Mouse (Mus musculus) large intestine, adult 2 months (tissue): ENCODE results near the gene Wdr91. TPM values are rescaled to one million over a fixed set of nuclear protein-coding genes. Genes with fewer than 3 reads are reported as not detected.

Experiments used
- DNase-seq: peaks from one replicate; pipeline ENCODE4 v3.0.0-alpha.2; 2012; ENCODE audit warnings: low read depth, low spot score
- WGBS: fragments of 180-500 bp; shearing (Covaris S2); methylation state at CpG from one replicate; pipeline ENCODE4 v1.1.7; 2018; 5-methylcytosine and 5-hydroxymethylcytosine counted together
- polyA plus RNA-seq: library from polyadenylated mRNA; depleted of rRNA; stranded (reverse); fragments of >200 nt; gene quantifications from 2 replicates; pipeline ENCODE4 v1.2.3, GENCODE M21; 2012; rRNA removed

Gene Wdr91
- polyA plus RNA-seq, result 5.1 and 6.3 TPM in 2 replicates

GRCm38 (mm10) chr6:34910371-34911219 lies at the start of gene Wdr91:
Gene Wdr91 (minus strand): TSS chr6:34910876.
- DNase-seq, result peak; percentile 58
- 1% methylated on average over 64 of the region's 64 CpGs for WGBS

GRCm38 (mm10) chr6:34959131-34959530 lies 48.5 kb upstream of the Wdr91 start:
- no peak for DNase-seq
- WGBS, result 94% methylated on average over 7 of the region's 7 CpGs

DNA sequence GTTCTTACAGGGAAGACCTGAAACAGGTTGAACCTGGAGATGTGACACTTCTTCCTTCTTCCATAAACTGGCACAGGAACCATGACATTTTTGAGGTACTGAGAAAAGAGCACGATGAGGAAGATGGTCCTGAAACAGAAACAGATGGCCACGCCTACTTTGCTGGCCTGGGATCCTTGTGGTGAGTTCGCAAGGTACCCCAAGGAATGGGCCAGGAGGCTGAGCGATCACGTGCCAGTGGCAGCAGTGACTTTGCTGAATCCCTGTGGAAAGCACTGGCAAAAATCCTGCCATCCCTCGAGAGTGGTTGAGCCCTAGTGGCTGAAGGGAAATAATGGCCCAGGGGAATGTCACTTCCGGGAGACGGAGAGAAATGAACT lies 45.2 kb upstream of the Wdr91 start:
- WGBS, result 48% methylated on average over 8 of the region's 8 CpGs
- DNase-seq, result no peak

DNA sequence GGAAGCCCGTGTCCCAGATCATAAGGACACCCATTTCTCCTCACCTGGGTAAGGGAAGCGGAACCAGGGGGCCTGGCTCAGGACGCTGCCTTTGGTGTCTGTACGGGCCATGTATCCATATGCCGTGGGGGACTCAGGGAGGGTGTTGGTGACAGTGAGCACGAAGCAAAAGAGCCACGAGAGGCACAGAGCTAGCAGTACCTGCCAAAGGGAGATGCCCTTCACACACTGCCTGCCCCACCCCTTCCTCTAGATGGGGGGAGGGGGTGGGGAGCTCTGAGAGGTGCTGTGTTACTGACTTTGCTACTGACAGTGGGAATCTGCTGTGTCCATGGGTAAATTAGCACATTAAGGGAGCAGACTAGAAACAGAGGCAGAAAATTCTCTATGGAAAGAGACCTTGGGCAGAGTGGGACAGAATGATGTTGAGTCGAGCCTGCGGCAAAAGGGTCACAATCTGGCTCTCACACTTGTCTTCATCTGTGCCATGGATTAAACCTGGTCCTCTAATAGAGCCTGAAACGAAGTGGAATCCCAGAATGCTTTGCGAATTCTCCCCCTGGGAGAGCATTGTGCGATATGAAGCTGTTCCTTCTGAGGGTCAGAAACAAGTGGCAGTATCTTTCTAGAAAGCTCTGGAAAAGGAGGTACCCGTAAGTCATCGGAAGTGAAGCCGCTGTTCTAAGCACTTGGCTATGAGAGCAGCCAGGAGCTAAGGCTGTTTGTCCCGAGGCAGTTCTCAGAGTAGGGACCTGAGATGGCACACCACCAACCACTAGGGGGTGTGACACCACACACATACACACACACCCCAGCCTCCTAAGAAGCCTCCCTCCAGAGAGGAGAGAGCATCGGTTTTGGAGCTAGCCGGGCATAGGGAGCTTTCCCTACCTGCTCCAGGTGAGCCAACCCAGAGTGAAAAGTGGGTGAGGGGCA lies 44.5 kb upstream of the Wdr91 start:
- no peak for DNase-seq
- 57% methylated on average over 18 of the region's 18 CpGs for WGBS

DNA sequence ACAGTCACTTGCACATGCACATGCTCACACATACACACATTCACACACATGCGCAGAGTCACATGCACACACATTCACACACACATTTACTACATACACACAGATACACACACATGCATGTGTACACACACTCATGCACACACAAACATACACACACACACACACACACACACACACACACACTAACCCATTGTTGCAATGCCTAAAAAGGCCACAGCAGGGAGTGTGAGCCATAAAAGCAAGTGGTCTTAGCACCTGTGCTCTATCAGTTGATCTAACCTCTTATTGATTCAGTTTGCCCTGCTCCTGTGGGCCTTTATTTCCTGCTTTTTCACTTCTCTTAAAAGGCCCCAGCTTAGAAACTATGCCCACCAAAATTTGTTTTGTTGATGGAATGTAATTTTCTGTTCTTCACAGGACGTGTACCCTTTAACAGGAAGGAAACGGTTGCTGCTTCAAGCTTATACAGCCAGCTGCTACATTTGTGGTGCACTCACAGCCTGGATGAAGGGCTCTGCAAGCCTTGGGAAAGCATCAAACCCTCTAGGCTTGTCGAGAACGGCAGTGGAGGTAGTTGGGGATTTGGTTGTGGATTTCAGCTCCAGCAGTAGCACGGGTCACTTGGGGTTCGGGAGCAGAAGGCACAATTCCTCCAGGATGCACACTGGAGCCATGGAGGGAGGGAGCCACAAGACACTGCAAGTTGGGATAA lies 41.4 kb upstream of the Wdr91 start:
- DNase-seq, result no peak
- 70% methylated on average over 7 of the region's 7 CpGs for WGBS

- WGBS, result 86% methylated on average over 7 of the region's 7 CpGs
- no peak for DNase-seq
Observed at GRCm38 (mm10) chr6:34951518-34951917, 40.8 kb upstream of the Wdr91 start.

GRCm38 (mm10) chr6:34948461-34948860 lies 37.8 kb upstream of the Wdr91 start:
- no peak for DNase-seq
- WGBS, result 56% methylated on average over 11 of the region's 11 CpGs

DNA sequence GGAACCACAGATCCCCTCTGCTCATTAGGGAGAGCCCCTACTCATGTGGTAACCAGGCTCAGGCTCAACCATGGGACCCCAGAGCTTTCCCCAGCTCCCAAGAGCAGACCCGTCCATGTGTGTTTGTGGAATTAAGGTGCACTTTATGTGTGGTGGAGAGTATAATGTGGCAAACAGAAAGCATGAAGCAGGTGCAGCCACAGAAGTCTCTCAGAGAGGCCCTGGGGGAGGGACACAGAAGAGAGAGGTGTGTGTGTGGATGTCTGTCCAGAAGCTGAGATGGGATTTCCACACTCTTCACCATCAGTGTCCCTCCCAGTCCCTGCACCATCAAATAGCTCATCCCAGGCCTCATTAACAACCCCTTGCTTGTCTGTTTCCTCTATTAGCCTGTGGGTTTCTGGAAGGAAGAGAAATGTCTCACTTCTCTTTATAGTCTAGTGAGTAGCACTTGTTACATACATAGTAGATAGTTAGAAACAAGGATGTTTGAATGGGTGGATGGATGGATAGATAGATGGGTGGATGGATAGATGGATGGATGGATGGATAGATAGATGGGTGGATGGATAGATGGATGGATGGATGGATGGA lies 35.9 kb upstream of the Wdr91 start:
- 78% methylated on average over 1 of the region's 1 CpGs for WGBS
- no peak for DNase-seq

DNA sequence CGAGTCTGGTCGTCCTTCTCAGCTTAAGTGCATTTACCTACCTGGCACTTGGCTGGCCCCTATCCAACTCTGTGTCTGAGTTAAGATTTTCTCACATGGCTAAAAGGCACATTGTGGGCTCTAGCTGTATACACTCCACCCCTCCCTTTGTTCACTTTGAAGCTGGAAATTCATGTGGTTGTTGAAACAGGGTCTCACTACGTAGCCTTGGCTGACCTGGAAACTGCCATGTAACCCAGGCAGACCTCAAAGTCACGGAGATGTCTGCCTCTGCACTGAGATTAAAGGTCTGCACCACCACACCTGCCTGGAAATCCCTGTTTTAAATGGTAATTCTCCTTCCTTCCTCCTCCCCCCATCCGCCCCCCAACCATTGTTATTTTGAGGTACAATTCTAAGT lies 32.8 kb upstream of the Wdr91 start:
- 54% methylated on average over 5 of the region's 5 CpGs for WGBS
- DNase-seq, result no peak

GRCm38 (mm10) chr6:34942446-34942845 lies 31.8 kb upstream of the Wdr91 start:
- 75% methylated on average over 9 of the region's 9 CpGs for WGBS
- no peak for DNase-seq

- 75% methylated on average over 2 of the region's 2 CpGs for WGBS
- DNase-seq, result no peak
Observed at GRCm38 (mm10) chr6:34941496-34941895, 30.8 kb upstream of the Wdr91 start.

- 92% methylated on average over 8 of the region's 8 CpGs for WGBS
- no peak for DNase-seq
Observed at GRCm38 (mm10) chr6:34939451-34939850, 28.8 kb upstream of the Wdr91 start.

DNA sequence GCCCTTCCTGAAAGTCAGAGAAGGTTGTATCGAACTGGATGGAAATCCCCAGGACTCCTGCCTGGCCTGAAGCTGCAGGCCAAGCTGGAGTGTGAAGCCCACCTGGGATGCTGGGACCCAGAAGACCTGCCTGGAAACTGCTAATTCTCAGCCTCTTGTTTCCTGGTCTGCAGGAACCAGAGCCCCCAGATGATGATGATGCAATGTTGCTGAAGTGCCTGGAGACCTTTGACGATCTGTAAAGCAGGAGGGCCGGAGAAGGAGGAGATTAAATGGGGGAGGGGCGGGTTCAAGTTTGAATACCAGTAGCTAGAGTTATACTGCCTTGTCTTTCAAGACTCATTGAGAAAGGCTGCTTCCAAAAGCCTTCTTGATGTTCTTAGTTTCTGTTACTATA lies 28.3 kb upstream of the Wdr91 start:
- WGBS, result 49% methylated on average over 4 of the region's 4 CpGs
- DNase-seq, result no peak

DNA sequence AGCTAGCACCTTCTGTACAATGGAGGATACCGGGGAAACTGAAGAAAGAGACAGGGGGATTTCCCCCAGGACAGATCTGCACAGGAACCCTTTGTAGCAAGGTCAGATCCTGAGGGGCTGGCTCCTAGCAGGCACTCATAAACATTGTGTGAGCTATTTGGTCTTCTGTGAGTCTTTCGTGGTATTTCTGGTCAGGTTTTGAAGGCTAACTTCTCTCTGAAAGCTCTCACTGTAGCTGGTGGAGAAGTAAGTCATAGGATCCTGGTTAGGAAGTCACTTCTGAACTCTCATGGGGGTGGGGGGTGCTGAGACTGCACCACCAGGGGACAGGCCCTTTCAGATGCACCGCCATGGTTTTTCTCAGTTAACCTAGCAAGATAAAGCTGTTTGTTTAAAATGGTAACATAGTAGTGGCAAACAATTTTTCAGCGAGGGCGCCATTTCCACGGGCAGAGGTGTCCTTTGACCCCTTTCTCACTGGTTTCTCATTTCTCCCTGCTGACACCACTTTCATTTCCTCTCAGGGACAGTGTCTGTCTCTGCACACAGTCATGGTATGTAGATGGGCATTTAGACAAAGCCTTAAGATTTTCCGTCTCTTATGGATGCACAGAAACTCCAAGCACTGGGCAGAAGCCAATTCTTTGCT lies 27.7 kb upstream of the Wdr91 start:
- WGBS, result 51% methylated on average over 7 of the region's 7 CpGs
- no peak for DNase-seq

GRCm38 (mm10) chr6:34936743-34937142 lies 26.1 kb upstream of the Wdr91 start:
- 75% methylated on average over 5 of the region's 5 CpGs for WGBS
- DNase-seq, result no peak

DNA sequence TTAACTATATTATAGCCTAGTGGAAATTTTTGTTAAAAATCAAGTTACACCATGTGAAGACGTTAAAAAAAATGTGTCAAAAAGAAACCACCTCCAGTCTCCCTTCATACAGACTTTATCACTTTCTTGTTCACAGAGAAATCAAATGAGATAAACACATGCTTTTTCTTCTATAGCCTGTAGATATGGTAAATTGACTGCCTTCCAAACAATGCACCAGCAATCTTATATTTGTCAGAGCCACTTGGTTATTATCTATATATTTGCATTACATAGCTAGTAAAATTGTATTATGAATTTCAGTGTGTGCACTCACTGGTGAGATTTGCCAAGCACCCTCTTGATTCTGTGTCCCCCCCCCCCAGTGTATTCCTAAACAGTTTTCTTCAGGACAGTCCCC lies 22.0 kb upstream of the Wdr91 start:
- no peak for DNase-seq
- 88% methylated on average over 1 of the region's 1 CpGs for WGBS

GRCm38 (mm10) chr6:34927594-34927993 lies 16.9 kb upstream of the Wdr91 start:
- no peak for DNase-seq
- 93% methylated on average over 8 of the region's 8 CpGs for WGBS

GRCm38 (mm10) chr6:34927156-34927555 lies 16.5 kb upstream of the Wdr91 start:
- DNase-seq, result peak; percentile 25
- 39% methylated on average over 4 of the region's 4 CpGs for WGBS

DNA sequence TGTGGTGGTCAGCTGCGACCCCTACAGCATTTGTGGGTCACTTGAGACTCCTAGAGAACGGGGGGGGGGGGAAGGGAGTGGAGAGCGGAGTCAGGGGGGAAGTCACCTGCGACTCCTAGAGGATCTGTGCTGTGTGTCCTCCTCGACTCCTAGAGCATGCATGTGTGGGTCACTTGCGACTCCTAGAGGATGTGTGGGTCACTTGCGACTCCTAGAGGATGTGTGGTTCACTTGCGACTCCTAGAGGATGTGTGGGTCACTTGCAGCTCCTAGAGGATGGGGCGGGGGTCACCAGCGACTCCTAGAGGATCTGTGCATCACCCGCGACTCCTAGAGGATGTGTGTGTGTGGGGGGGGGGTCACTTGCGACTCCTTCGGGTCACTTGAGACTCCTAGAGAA lies 11.3 kb upstream of the Wdr91 start:
- 56% methylated on average over 14 of the region's 14 CpGs for WGBS
- DNase-seq, result no peak
